Mouse (Mus musculus): ENCODE results near the gene Btbd6.

Gene Btbd6

DNA sequence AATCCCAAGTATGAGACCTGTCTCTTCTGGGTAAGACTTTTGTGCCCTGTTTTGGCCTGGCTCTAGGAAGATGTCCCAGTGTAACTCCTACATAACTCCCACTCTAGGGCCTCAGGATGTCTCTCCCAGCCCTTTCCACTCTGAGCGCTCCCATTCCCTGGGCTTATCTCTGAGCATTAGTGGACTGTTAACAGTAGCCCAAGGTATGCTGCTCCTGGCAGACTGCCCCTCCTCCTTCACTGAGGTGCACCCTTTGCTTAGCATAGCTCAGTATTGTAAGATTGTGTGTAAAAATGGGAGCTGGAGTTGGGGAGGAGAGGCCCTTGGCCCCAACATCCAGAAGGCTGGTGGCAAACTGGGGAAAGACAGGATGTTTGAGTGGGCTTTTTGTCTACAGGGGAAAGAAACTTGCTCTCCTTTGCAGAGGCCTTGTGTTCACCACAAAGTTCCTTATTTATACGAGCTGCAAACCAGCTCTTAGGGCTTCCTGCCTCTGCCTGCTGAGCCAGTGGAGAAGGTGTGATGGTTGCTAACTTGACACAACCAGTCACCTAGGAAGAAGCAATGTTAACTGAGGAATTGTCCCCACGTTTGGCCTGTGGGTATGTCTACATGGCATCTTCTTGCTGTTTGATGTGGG is 23.2 kb upstream of the Btbd6 start:
- in situ Hi-C loops (cut with MboI, MseI), result no loop called here

DNA sequence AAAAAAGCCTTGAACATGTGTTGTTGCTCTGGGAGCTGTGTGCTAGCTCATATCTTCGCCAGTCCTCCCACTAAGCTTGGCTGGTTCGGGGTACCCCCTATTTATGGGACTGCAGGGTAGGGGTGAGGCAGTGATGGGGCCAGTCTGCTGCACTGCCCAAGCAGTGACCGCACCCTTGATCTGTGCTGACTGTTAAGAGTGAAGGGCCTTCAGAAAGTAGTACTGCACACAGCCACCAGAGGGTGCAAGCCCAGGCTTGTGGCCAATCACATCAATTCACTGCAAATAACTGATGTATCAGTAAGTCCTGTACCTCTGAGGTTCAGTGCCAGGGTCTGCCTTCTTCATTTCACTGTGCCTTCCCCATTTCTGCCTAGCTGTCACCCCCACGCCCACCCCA is 20.5 kb upstream of the Btbd6 start:
- in situ Hi-C loops (cut with MboI, MseI), result no loop called here

GRCm38 (mm10) chr12:112958303-112958702 is 18.0 kb upstream of the Btbd6 start:
- in situ Hi-C loops (cut with MboI, MseI), result no loop called here

GRCm38 (mm10) chr12:112959421-112959820 is 16.9 kb upstream of the Btbd6 start:
- in situ Hi-C loops (cut with MboI, MseI), result no loop called here

DNA sequence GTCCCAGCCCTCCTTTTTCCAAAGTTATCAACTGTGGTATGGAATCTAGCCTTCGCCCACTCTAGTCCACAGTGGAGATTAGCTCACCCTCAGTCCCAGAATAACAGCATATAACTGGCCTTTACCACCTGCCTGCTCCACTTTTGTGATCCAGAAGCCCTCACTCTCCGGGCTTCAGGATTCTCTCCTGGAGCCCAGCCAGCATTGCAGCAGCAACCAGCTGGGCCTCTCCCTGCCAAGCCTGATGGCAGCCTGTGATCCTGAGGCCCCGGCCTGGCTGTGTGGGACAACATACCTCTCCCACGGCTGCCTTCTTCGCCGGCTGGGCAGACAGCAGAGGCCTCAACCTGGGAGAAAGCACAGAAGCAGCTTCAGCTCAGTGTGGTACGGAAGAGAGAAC is 14.9 kb upstream of the Btbd6 start:
- in situ Hi-C loops (cut with MboI, MseI), result no loop called here

GRCm38 (mm10) chr12:112961872-112962271 is 14.4 kb upstream of the Btbd6 start:
- in situ Hi-C loops (cut with MboI, MseI), result no loop called here

DNA sequence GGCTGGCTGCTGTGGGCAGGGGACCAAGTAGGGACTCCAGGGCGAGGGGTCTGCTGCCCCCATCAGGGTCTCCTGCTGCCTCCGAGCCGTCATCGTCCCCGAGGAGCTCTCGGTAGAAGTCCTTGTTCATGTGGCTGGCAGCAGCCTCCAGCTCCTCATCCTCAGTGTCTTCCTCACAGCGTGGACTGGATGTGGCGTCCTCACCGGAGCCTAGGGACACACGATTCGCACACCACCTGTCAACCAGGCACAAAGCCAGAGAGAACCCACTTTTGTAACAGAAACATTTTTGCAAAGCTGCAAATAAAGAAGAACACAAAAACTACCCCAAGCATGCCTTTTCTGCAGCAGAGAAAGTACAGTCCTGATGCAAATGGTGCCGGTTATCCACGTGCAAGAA is 10.5 kb upstream of the Btbd6 start:
- in situ Hi-C loops (cut with MboI, MseI), result no loop called here

- in situ Hi-C loops (cut with MboI, MseI), result no loop called here
These were observed 7.3 kb upstream of the Btbd6 start for GRCm38 (mm10) chr12:112968943-112969342.

DNA sequence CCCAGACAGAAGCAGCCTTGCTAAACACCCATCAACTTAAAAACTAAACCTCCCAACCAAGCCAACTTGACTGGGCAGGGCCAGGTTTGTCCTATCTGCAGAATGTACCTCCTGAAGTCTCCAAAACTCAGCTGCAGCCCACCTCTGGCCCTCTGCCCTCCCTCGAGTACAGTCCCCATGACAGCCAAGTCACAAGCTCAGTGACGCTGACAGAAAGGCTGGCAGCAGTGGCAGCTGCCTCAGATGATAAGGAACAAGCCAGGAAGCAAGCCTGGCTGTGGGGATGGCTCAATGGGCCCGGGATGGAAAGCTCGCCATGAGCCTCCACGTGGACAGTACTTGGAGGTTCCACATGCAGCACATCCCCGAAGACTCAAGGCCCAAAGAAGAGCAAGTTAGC is 6.7 kb upstream of the Btbd6 start:
- in situ Hi-C loops (cut with MboI, MseI), result no loop called here

GRCm38 (mm10) chr12:112974736-112975135 is 1.5 kb upstream of the Btbd6 start:
- in situ Hi-C loops (cut with MboI, MseI), result no loop called here

- in situ Hi-C loops (cut with MboI, MseI), result no loop called here
These were observed 874 bp downstream of the Btbd6 start for GRCm38 (mm10) chr12:112977156-112977555.

- in situ Hi-C loops (cut with MboI, MseI), result no loop called here
These were observed 5.7 kb downstream of the Btbd6 start for GRCm38 (mm10) chr12:112982031-112982430.

GRCm38 (mm10) chr12:112985346-112985745 is 9.1 kb downstream of the Btbd6 start:
- in situ Hi-C loops (cut with MboI, MseI), result no loop called here

DNA sequence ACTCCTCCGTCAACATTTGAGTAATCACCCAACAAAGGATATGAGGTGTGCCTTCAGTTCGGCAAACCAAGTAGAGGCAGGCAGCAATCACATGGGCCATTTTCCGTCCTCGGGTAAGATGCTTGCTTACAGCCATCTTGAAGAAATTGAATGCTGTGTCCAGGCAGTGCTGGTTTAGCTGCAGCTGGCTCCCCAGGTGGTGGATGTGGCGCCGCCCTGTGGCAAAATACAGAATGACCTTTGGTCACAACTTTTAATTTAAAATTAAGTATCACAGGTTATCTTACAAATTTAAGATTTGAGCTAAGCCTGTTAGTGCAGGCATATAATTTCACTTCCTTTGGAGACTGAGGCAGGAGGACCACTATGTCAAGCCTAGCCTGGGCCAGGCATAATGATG is 11.6 kb downstream of the Btbd6 start:
- in situ Hi-C loops (cut with MboI, MseI), result no loop called here

- in situ Hi-C loops (cut with MboI, MseI), result no loop called here
These were observed 14.6 kb downstream of the Btbd6 start for GRCm38 (mm10) chr12:112990706-112991405.

DNA sequence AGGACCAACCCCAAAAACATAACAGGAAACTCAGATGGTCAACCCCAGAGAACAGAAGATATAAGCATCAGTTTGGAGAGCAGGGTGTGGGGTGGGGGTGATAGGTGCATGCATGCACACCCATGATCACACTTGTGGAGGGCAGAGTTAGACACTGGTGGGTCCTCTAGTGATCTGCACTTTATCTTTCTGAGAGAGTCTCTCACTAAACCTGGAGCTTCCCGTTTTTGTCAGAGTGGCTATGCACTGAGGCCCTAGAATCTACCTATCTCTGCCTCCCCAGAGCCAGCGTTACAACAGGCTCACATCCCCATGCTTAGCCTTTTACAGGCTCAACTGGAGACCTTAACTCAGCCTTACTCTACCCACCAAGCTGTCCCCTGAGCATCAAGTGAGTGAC is 15.2 kb downstream of the Btbd6 start:
- in situ Hi-C loops (cut with MboI, MseI), result no loop called here

GRCm38 (mm10) chr12:112994153-112994552 is 17.9 kb downstream of the Btbd6 start:
- in situ Hi-C loops (cut with MboI, MseI), result no loop called here

GRCm38 (mm10) chr12:112999569-113000293 is 23.4 kb downstream of the Btbd6 start:
- in situ Hi-C loops (cut with MboI, MseI), result no loop called here

DNA sequence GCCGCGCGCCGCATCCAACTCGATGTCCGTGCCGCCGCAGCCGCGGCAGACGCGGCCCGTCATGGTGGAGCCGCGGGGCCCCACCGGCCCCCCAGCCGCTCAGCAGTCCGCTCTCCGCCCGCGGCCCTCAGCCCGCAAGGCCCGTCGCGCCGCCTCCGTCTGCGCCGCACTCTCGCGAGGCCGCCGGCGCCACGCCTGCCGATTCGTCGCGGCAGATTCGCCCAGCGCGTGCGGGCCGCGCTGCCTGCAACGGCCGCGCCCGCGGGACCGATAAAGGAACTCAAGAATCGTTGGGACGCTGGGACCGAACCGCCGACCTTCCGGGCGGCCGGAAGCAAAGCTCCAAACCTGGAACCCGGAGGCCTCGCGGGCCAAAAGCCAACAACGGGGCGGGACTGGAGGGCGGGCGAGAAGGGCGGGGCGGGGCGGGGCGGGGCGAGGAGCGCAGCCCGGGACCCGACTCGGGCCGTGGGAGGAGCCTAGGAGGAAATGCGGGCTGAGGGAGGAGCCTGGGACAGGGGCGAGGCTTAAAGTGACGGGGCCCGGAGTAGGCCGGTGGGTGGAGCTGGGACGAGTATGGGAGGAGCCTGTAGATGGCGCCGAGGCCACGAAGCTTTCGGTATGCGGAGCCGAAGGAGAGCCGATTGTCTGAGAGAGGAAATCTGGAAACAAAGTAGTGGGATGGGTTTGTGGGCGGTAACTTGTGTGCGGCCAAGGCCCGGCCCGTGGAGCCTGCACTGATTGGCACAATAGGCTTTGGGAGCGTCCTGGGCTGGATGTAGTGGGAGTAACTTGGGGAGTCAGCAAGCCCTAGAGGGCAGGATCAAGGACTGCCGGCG is 24.2 kb downstream of the Btbd6 start, which contains the start of gene Brf1:
TSS of gene Brf1 (minus strand) at position 411 of the 839 bp plus-strand sequence.
- in situ Hi-C loops (cut with MboI, MseI), result no loop called here

GRCm38 (mm10) chr12:113001133-113001474 is 24.8 kb downstream of the Btbd6 start:
- in situ Hi-C loops (cut with MboI, MseI), result no loop called here

DNA sequence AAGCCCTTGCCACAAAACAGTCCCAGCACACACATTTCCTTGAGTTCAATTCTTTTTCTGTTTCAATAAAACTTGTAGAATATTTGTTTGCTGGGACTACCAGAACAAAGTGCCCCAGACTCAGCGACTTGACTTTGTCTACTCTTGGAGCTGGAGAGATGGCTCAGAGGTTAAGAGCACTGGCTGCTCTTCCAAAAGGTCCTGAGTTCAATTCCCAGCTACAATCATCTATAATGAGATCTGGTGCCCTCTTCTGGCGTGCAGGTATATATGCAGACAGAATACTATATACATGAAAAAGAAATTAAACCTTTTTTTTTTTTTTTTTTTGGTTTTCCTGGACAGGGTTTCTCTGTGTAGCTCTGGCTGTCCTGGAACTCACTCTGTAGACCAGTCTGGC is 26.4 kb downstream of the Btbd6 start:
- in situ Hi-C loops (cut with MboI, MseI), result no loop called here

GRCm38 (mm10) chr12:113004011-113004410 is 27.7 kb downstream of the Btbd6 start:
- in situ Hi-C loops (cut with MboI, MseI), result no loop called here
